Mouse (Mus musculus): Measurements from ENCODE around the gene Mettl7a1. TPM values are rescaled to one million over a fixed set of nuclear protein-coding genes. Genes with fewer than 3 reads are reported as not detected.

Mettl7a1 gene
- total and polyA plus RNA-seq, 3 experiments: 17.3 to 34.4 TPM; not detected in 1

DNA sequence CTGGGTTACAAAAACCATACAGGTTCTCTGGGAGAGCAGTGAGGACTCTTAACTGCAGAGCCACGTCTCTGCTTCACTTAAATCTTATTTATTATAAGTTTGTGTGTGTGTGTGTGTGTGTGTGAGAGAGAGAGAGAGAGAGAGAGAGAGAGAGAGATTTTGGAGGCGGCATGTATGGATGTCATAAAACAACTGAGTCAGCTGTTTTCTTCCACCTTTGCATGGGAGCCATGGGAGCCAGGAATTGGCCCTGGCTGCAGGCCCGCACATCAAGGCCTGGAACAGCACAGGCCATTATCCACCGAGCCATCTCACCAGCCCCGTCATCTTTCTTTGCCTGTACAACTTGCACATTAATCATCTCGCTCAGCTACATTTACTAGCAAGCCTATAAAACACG is 63.2 kb downstream of the Mettl7a1 start:
- peaks cover 11 to 20% of the 10 kb centered on the region in 2 experiments for H3K27me3 ChIP-seq (ENCODE audit: control insufficient read depth in 1 of 2, insufficient read depth in 2 of 2, low read length in 2 of 2)
- DNase-seq (ENCODE audit: low read depth, low spot score): no peak
- TF ChIP-seq TAL1 (IDR thresholded peaks at IDR 0.05; ENCODE audit: low read length): no peak
- TF ChIP-seq JUND (IDR thresholded peaks at IDR 0.05; ENCODE audit: low read depth, low read length): no peak
- no peak for TF ChIP-seq POLR2AphosphoS2 (IDR thresholded peaks at IDR 0.05; ENCODE audit: low read length)
- TF ChIP-seq ETS1 (IDR thresholded peaks at IDR 0.05; ENCODE audit: low read depth, low read length): no peak
- TF ChIP-seq EP300 (IDR thresholded peaks at IDR 0.05; ENCODE audit: low read depth in 1 of 2, low read length in 2 of 2): no peak
- TF ChIP-seq ELF1 (IDR thresholded peaks at IDR 0.05; ENCODE audit: low read depth, low read length): no peak
- TF ChIP-seq GABPA (IDR thresholded peaks at IDR 0.05; ENCODE audit: low read depth, low read length): no peak
- no peak for TF ChIP-seq SIN3A (IDR thresholded peaks at IDR 0.05; ENCODE audit: low read length)
- TF ChIP-seq MYC (IDR thresholded peaks at IDR 0.05; ENCODE audit: low read depth, low read length): no peak
- TF ChIP-seq MXI1 (IDR thresholded peaks at IDR 0.05; ENCODE audit: low read depth, low read length): no peak
- TF ChIP-seq NELFE (IDR thresholded peaks at IDR 0.05; ENCODE audit: low read depth, low read length): no peak
- TF ChIP-seq CTCF (IDR thresholded peaks at IDR 0.05 in 2 of 3, conservative IDR thresholded peaks at IDR 0.05 in 1 of 3; ENCODE audit: control insufficient read depth in 1 of 3, insufficient read depth in 1 of 3, low read depth in 2 of 3, low read length in 3 of 3, poor library complexity in 1 of 3, severe bottlenecking in 1 of 3): no peak
- TF ChIP-seq KAT2A (conservative IDR thresholded peaks at IDR 0.05; ENCODE audit: low read depth, low read length): no peak
- TF ChIP-seq MAZ (IDR thresholded peaks at IDR 0.05; ENCODE audit: low read depth, low read length): no peak
- TF ChIP-seq ZC3H11A (IDR thresholded peaks at IDR 0.05; ENCODE audit: low read depth, low read length): no peak
- TF ChIP-seq MEF2A (IDR thresholded peaks at IDR 0.05; ENCODE audit: extremely low read depth, insufficient replicate concordance, low read depth, low read length, poor library complexity, severe bottlenecking): no peak
- TF ChIP-seq USF1 (IDR thresholded peaks at IDR 0.05; ENCODE audit: low read depth, low read length): no peak
- TF ChIP-seq USF2 (IDR thresholded peaks at IDR 0.05; ENCODE audit: borderline replicate concordance in 1 of 2, insufficient read depth in 1 of 2, low read depth in 1 of 2, low read length in 2 of 2): no peak
- TF ChIP-seq RAD21 (IDR thresholded peaks at IDR 0.05; ENCODE audit: low read depth, low read length): no peak
- TF ChIP-seq RCOR1 (IDR thresholded peaks at IDR 0.05; ENCODE audit: low read depth, low read length): no peak
- no peak overlapping the region for H3K4me3 ChIP-seq (ENCODE audit: control insufficient read depth in 1 of 2, insufficient read depth in 1 of 2, low read depth in 2 of 2, low read length in 2 of 2)
- no peak overlapping the region for H3K27ac ChIP-seq (ENCODE audit: control insufficient read depth, low read depth, low read length)
- no peaks in the 10 kb centered on the region for H3K36me3 ChIP-seq (ENCODE audit: control insufficient read depth in 1 of 2, insufficient read depth in 2 of 2, low read length in 2 of 2)
- H3K9me3 ChIP-seq (replicated peaks; ENCODE audit: insufficient read depth, low read length): no peaks in the 10 kb centered on the region
- no peak overlapping the region for H3K9ac ChIP-seq (ENCODE audit: control insufficient read depth, low read depth, low read length, poor library complexity, severe bottlenecking)
- no peaks in the 10 kb centered on the region for H3K79me2 ChIP-seq (ENCODE audit: control insufficient read depth, insufficient read depth, low read length, poor library complexity)
- no peaks in the 10 kb centered on the region for H3K4me1 ChIP-seq (ENCODE audit: control insufficient read depth in 1 of 2, insufficient read depth in 2 of 2, low read length in 2 of 2)

DNA sequence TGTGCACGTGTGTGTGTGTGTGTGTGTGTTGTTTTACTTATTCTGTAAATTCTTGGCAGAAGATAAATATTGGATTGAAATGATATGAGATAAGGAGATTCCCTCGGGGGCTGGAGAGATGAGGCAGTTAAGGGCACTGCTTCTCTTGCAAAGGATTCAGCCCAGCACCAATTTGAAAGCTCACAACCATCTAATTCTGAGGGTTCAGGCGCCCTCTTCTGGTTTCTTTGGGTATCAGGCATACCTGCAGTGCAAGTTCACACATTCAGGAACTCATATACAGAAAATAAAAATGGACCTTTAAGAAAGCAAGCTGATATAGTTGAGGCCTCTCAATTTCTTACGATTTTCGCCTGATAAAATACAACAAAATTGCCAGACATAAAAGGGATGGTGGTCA is 71.1 kb downstream of the Mettl7a1 start:
- Histone ChIP-seq H3K36me3 (ENCODE audit: control insufficient read depth in 1 of 2, insufficient read depth in 2 of 2, low read length in 2 of 2) (peaks cover 0 to 3% of the 10 kb centered on the region in 2 experiments; a peak in 2 of 4 replicates), H3K27me3 (ENCODE audit: control insufficient read depth in 1 of 2, insufficient read depth in 2 of 2, low read length in 2 of 2) (peaks cover 2 to 3% of the 10 kb centered on the region in 2 experiments; a peak in 3 of 4 replicates), H3K9ac (ENCODE audit: control insufficient read depth, low read depth, low read length, poor library complexity, severe bottlenecking) (no peak overlapping the region), H3K79me2 (ENCODE audit: control insufficient read depth, insufficient read depth, low read length, poor library complexity) (no peaks in the 10 kb centered on the region), H3K9me3 (replicated peaks; ENCODE audit: insufficient read depth, low read length) (no peaks in the 10 kb centered on the region), H3K4me1 (ENCODE audit: control insufficient read depth in 1 of 2, insufficient read depth in 2 of 2, low read length in 2 of 2) (peaks cover 2 to 9% of the 10 kb centered on the region in 2 experiments; a peak in 3 of 4 replicates), H3K4me3 (ENCODE audit: control insufficient read depth in 1 of 2, insufficient read depth in 1 of 2, low read depth in 2 of 2, low read length in 2 of 2) (no peak overlapping the region), H3K27ac (ENCODE audit: control insufficient read depth, low read depth, low read length) (no peak overlapping the region)
- DNase-seq (ENCODE audit: low read depth, low spot score): peak; percentile 86
- TF ChIP-seq SMC3 (IDR thresholded peaks at IDR 0.05; ENCODE audit: low read depth, low read length) (peak; percentile 93), CTCF (IDR thresholded peaks at IDR 0.05 in 2 of 3, conservative IDR thresholded peaks at IDR 0.05 in 1 of 3; ENCODE audit: control insufficient read depth in 1 of 3, insufficient read depth in 1 of 3, low read depth in 2 of 3, low read length in 3 of 3, poor library complexity in 1 of 3, severe bottlenecking in 1 of 3) (peak; percentile 79 to 96 (median 83)), ZC3H11A (IDR thresholded peaks at IDR 0.05; ENCODE audit: low read depth, low read length) (peak; percentile 88), ZKSCAN1 (IDR thresholded peaks at IDR 0.05; ENCODE audit: low read depth, low read length) (no peak), RAD21 (IDR thresholded peaks at IDR 0.05; ENCODE audit: low read depth, low read length) (peak; percentile 89), MAFK (IDR thresholded peaks at IDR 0.05; ENCODE audit: borderline replicate concordance, low read depth, low read length) (no peak), GATA1 (IDR thresholded peaks at IDR 0.05; ENCODE audit: low read depth, low read length) (0 out of 2 replicates have a peak, but pooled peaks have one; percentile 22), USF2 (IDR thresholded peaks at IDR 0.05; ENCODE audit: borderline replicate concordance in 1 of 2, insufficient read depth in 1 of 2, low read depth in 1 of 2, low read length in 2 of 2) (no peak), ELF1 (IDR thresholded peaks at IDR 0.05; ENCODE audit: low read depth, low read length) (no peak), MEF2A (IDR thresholded peaks at IDR 0.05; ENCODE audit: extremely low read depth, insufficient replicate concordance, low read depth, low read length, poor library complexity, severe bottlenecking) (no peak), HCFC1 (IDR thresholded peaks at IDR 0.05; ENCODE audit: low read depth, low read length) (no peak)

Measured in MEL (cell line).